Mouse (Mus musculus) embryonic facial prominence, embryonic 10.5 days (tissue): ENCODE data around the gene Mfge8. TPM values are rescaled to one million over a fixed set of nuclear protein-coding genes. Genes with fewer than 3 reads are reported as not detected.

ENCODE experiments used
- DNase-seq: peaks from one replicate; pipeline ENCODE4 v3.0.0-alpha.2; 2017; ENCODE audit warnings: low spot score
- H3K27ac ChIP-seq: fragments of 300-500 bp; sonication (generic); replicated peaks from 2 replicates; pipeline ENCODE4 v1.5.1; 2016; ENCODE audit warnings: mild to moderate bottlenecking
- H3K27me3 ChIP-seq: fragments of 300-500 bp; sonication (generic); replicated peaks from 2 replicates; pipeline ENCODE4 v1.6.1; 2016; ENCODE audit warnings: low read depth, mild to moderate bottlenecking; ENCODE audit not compliant: poor library complexity, severe bottlenecking
- H3K36me3 ChIP-seq: fragments of 300-500 bp; sonication (generic); replicated peaks from 2 replicates; pipeline ENCODE4 v1.6.1; 2016; ENCODE audit warnings: mild to moderate bottlenecking, moderate library complexity
- H3K4me1 ChIP-seq: fragments of 300-500 bp; sonication (generic); 2 replicates; pipeline ENCODE4 v1.6.1; 2016
- H3K4me3 ChIP-seq: fragments of 300-500 bp; sonication (generic); 2 replicates; pipeline ENCODE4 v1.5.1; 2016; ENCODE audit warnings: mild to moderate bottlenecking, moderate library complexity
- H3K9me3 ChIP-seq: fragments of 300-500 bp; sonication (generic); 2 replicates; pipeline ENCODE4 v1.6.1; 2016; ENCODE audit warnings: mild to moderate bottlenecking
- WGBS: fragments of 180-500 bp; shearing (Covaris S2); methylation state at CpG from one replicate; pipeline ENCODE4 v1.1.7; 2016; 5-methylcytosine and 5-hydroxymethylcytosine counted together
- polyA plus RNA-seq: library from polyadenylated mRNA; unstranded; fragments of >200 nt; fragmentation: Nextera tagmentation; extraction: Ambion mirVana; gene quantifications from 2 replicates; pipeline ENCODE4 v1.2.1, GENCODE M21; 2016

Gene Mfge8
- polyA plus RNA-seq, 1 experiment from 2014 or later: 131 TPM

DNA sequence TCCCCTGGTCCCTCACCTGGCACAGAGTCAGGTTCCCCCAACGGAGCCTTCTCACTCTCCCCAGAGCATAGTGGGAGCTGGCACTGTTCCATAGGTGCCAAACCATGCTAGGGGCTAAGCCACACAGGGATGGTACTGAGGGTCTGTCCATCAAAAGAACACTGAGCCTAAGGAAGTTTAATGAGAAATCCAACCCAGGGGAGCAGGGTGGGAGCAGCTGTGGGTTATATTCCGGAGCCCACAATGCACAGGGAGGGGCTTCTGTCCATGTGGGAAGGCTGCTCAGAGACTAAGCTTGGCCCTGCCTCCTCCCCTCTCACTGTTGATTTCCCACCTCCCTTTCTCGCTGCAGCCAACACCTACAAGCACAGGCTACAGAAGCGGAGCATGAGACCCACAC, 35.0 kb downstream of the Mfge8 start:
- Histone ChIP-seq H3K27me3 (no peaks in the 10 kb centered on the region), H3K4me3 (no peak overlapping the region), H3K4me1 (peaks cover 11% of the 10 kb centered on the region; the same call in 1 of the 2 replicates), H3K27ac (no peak overlapping the region; the same call in 1 of the 2 replicates), H3K9me3 (no peaks in the 10 kb centered on the region), H3K36me3 (no peaks in the 10 kb centered on the region)
- no peak for DNase-seq
- 67% methylated on average over 4 of the region's 4 CpGs for WGBS

DNA sequence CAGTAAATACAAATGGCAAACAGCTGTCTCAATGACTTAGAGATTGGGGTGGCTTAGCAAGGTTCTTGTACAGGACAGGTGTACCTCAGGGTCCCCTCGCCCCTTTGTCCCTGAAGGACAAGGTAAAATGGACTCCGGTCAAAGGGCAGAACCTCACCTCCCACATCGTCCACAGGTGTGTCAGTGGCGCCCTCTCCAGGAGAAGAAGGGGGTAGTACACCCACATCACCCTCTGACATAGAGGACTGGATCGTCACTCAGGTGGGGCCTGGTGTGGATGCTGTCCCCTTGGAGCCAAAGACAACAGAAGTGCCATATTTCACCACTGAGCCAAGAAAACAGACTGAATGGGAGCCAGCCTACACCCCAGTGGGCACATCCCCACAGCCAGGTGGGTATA, 52.4 kb downstream of the Mfge8 start:
- Histone ChIP-seq H3K4me1 (no peaks in the 10 kb centered on the region), H3K9me3 (no peaks in the 10 kb centered on the region), H3K27ac (no peak overlapping the region), H3K36me3 (no peaks in the 10 kb centered on the region), H3K4me3 (no peak overlapping the region), H3K27me3 (peaks cover 6% of the 10 kb centered on the region; the same call in 1 of the 2 replicates)
- 73% methylated on average over 5 of the region's 5 CpGs for WGBS
- no peak for DNase-seq

DNA sequence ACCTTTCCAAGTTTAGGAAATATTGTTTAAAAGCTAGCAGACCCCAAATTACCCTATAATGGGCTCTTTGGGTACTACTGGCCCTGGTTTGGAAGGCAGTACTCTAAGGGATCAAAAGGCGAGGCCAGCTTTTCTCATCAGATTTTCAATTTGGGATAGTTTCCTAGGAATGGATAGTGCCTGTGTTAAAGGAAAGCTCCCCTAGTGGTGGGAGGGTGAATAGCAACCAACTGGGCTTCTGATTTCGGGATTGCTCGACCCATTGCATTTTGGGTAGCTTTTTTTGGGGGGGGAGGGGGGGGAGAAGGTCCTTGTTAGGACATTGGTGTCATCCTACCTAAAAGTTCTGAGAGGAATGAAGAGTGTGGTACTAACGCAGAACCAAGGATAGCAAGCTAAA, 59.7 kb downstream of the Mfge8 start:
- no peak overlapping the region for H3K27ac ChIP-seq
- no peaks in the 10 kb centered on the region for H3K36me3 ChIP-seq
- no peaks in the 10 kb centered on the region for H3K4me1 ChIP-seq
- DNase-seq: no peak
- WGBS: 75% methylated on average over 4 of the region's 4 CpGs
- H3K27me3 ChIP-seq: no peaks in the 10 kb centered on the region
- no peaks in the 10 kb centered on the region for H3K9me3 ChIP-seq
- H3K4me3 ChIP-seq: no peak overlapping the region

Other genes with a start within 250 kb of the Mfge8 start
- 0.40 and 0.55 TPM in 2 replicates for gene Isg20, start 235.6 kb downstream of the Mfge8 start, polyA plus RNA-seq
- 0.18 and 0.27 TPM in 2 replicates for gene Acan, start 95.6 kb downstream of the Mfge8 start, polyA plus RNA-seq
- gene Hapln3, start 18.0 kb downstream of the Mfge8 start, polyA plus RNA-seq: 2.3 TPM in 2 replicates
- 8.7 TPM in 2 replicates for gene Abhd2, start 124.1 kb upstream of the Mfge8 start, polyA plus RNA-seq
- gene Rlbp1, start 238.0 kb upstream of the Mfge8 start, polyA plus RNA-seq: 1.1 and 1.5 TPM in 2 replicates
- gene Fanci, start 242.9 kb upstream of the Mfge8 start, polyA plus RNA-seq: 20.0 TPM in 2 replicates